Mouse (Mus musculus) lung, adult 2 months (tissue): ENCODE data around the gene Stk4. TPM values are rescaled to one million over a fixed set of nuclear protein-coding genes. Genes with fewer than 3 reads are reported as not detected.

Source experiments
- DNase-seq: peaks from one replicate; pipeline ENCODE4 v3.0.0; 2022
- H3K4me1 ChIP-seq: fragments of 200-500 bp; 2 replicates; pipeline ENCODE4 v1.6.1; 2011; ENCODE audit warnings: low read length; ENCODE audit not compliant: control insufficient read depth, insufficient read depth
- H3K4me3 ChIP-seq: fragments of 200-500 bp; replicated peaks from 2 replicates; pipeline ENCODE3; 2011; ENCODE audit warnings: low read depth, mild to moderate bottlenecking, control low read depth, low read length; ENCODE audit errors: extremely low read depth
- CTCF ChIP-seq: fragments of 200-500 bp; IDR thresholded peaks from 2 replicates; pipeline ENCODE4 v1.5.1; 2011; ENCODE audit warnings: mild to moderate bottlenecking, low read length, control low read depth; ENCODE audit not compliant: insufficient read depth
- POLR2A ChIP-seq: fragments of 200-500 bp; IDR thresholded peaks from 2 replicates; pipeline ENCODE4 v1.6.1; 2011; ENCODE audit warnings: low read depth, mild to moderate bottlenecking, control low read depth, low read length, borderline replicate concordance; ENCODE audit errors: extremely low read depth
- WGBS: fragments of 180-500 bp; shearing (Covaris S2); methylation state at CpG from one replicate; pipeline ENCODE4 v1.1.7; 2018; 5-methylcytosine and 5-hydroxymethylcytosine counted together
- polyA plus RNA-seq: library from polyadenylated mRNA; depleted of rRNA; stranded (reverse); fragments of >200 nt; gene quantifications from 2 replicates; pipeline ENCODE4 v1.2.3, GENCODE M21; 2012; rRNA removed

The Stk4 gene
- 22.0 and 31.3 TPM in 2 replicates for polyA plus RNA-seq

DNA sequence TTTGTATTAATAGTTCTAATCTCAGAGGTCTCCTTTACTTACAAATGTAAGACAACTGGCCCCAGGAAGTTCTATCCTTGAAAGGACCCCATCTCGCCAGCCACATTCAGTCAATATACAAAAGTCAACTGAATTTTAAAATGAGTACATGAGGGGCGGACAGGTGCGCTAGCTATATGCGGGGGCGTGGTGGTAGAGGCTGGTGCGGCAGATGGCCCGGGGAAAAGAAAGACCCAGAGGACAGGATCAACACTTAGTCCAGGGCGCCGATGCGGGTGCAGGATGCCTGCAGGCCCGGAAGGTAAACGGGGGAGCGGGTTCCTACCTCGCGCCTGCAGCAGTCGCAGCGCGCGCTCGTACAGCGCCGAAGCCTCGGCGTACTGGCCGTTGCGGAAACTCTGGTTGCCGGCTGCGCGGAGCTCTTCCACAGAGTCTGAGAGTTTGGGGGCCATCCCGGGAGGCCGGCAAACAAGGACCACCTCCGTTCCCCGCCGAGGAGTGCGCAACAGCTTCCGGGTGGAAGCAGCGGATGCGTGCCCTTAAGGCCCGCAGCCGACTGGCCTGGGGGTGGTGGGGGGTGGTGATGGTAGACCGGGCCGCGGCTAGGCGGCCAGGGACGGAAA lies at the start of gene Stk4:
Gene Stk4 (plus strand): TSS at position 181 of the 623 bp plus-strand sequence.
- peaks cover 6% of the 10 kb centered on the region for H3K4me1 ChIP-seq
- TF ChIP-seq POLR2A (no peak), CTCF (no peak)
- under 1% methylated on average over 45 of the region's 45 CpGs for WGBS
- DNase-seq, result no peak
- peak within 1 kb of the TSS; percentile 79 for H3K4me3 ChIP-seq

DNA sequence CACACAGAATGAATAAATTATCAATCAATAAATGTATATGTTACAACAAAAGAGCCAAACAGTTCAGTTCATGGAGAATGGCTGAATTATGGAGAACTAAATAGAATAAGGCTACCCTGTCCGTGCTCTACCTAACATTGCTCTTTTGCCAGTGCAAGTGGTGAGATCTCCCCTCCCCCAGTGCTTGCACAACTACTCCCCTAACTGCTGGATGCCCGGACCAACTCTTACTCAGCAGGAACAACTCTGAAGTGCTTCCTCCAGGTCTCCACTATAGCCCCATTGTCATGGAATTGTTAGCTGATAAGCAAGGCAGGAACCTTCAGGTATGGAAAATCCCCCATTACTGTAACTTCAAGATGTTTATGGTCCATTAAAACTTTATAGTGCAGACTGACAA lies 48.0 kb upstream of the Stk4 start:
- Histone ChIP-seq H3K4me3 (no peak overlapping the region), H3K4me1 (no peaks in the 10 kb centered on the region)
- no peak for TF ChIP-seq CTCF
- no peak for TF ChIP-seq POLR2A
- 23% methylated on average over 2 of the region's 2 CpGs for WGBS
- DNase-seq, result no peak

DNA sequence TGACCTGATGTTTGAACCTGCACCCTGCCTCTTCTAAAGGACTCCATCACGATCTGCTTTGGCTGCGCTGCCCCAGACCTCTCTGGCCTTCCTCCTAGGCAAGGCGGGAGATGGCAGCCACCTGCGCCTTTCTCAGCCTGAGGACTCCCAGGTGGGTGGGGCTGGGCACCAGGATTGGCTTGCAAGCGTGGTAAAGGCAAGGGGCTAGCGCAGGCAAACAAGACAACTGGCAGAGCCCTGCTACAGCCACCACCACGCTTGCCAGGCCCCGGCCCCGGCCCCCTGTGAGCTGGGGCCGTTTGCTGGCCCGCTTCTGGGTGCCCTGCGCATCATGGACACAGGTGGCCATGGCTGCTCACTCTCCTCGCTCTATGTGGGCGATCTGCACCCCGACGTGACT lies 45.0 kb upstream of the Stk4 start, which contains the start of gene Pabpc1l:
Gene Pabpc1l (plus strand): TSS at position 301 of the 400 bp plus-strand sequence.
- no peak for TF ChIP-seq POLR2A
- no peak for TF ChIP-seq CTCF
- Histone ChIP-seq H3K4me3 (no peak within 1 kb of the TSS), H3K4me1 (no peaks in the 10 kb centered on the region)
- whole genome bisulfite sequencing, result 83% methylated on average over 16 of the region's 16 CpGs
- DNase-seq, result no peak

DNA sequence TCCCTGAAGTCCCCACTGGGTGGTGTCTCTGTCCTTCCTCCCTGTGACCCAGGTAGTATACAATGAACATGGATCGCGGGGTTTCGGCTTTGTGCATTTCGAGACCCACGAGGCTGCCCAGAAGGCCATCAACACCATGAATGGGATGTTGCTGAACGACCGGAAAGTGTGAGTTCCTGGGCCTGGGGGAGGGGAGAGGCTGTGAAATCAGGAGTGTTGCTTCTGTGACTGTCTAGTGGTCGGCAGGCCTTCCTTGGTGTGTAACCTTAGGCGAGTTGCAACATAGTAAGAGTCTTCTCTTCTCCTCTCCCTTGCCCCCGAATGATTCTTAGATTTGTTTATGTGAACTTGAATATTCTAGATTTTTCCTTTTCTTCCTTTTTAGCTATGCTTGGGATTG lies 39.0 kb upstream of the Stk4 start:
- no peak for DNase-seq
- no peak for TF ChIP-seq CTCF
- TF ChIP-seq POLR2A, result no peak
- WGBS, result 64% methylated on average over 10 of the region's 10 CpGs
- no peaks in the 10 kb centered on the region for H3K4me1 ChIP-seq
- H3K4me3 ChIP-seq, result no peak overlapping the region

DNA sequence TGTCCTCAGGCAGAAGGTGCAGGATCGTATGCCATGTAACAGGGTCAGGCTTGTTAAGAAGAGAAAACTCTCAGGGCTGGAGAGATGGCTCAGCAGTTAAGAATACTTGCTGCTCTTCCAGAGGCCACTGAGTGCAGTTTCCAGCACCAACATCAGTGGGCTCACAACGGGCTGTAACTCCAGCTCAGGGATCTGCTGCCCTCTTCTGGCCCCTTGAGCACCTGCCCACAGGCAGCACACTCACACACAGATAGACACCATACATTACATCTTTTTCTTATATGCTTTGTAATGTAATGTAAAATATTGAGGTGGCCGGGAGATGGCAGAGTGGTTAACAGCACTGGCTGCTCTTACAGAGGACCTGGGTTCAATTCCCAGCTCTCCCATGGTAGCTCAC lies 37.1 kb upstream of the Stk4 start:
- Histone ChIP-seq H3K4me3 (no peak overlapping the region), H3K4me1 (no peaks in the 10 kb centered on the region)
- DNase-seq, result no peak
- WGBS, result 89% methylated on average over 3 of the region's 3 CpGs
- TF ChIP-seq CTCF, result no peak
- no peak for TF ChIP-seq POLR2A

DNA sequence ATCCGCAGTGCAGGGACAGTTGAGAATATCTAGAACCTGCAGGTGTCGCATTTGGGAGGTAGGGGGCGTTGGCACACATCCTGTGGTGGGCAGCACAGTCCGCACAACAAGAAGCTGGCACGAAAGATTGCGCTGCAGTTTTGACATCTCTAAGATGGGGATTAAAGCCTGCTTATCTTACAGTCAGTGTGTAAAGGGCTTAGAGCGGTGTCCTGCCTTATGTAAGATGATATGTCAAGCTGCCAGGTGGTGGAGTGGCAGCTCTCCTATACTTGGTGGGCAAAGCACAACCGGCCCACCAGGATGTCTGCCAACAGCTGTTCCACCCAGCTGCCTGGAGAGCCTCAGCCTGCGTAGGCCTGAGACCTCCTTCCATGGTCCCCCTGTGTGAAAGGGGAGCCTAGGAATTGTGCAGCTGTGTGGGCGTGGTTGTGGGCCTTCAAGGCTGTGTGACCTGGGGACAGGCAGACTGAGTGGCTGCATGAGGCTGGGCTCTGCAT lies 33.6 kb upstream of the Stk4 start:
- DNase-seq, result no peak
- 57% methylated on average over 10 of the region's 10 CpGs for WGBS
- H3K4me1 ChIP-seq, result no peaks in the 10 kb centered on the region
- no peak for TF ChIP-seq CTCF
- no peak overlapping the region for H3K4me3 ChIP-seq

DNA sequence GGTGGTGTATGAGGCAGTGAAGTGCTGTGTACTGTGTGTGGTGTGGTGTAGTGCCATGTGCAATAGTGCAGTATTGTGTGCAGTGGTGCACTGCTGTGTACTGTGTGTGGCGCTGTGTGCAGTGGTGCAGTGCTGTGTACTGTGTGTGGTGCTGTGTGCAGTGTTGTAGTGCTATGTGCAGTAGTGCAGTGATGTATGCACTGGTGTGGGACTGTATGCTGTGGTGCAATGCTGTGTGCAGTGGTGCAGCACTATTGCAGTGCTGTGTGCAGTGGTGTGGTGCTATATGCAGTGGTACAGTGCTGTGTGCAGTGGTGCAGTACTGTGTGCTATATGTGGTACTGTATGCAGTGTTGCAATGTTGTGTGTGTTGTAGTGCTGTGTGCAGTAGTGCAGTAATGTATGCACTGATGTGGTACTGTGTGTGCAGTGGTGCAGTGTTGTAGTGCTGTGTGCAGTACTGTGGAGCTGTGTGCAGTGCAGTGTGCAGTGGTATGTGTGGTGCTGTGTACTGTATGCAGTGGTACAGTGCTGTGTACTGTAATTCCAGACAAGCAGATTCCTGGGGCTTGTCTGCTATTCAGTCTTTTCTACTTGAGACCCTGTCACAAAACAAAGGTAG lies 31.6 kb upstream of the Stk4 start:
- TF ChIP-seq CTCF (no peak), POLR2A (no peak)
- no peak for DNase-seq
- 96% methylated on average over 1 of the region's 1 CpGs for WGBS
- Histone ChIP-seq H3K4me1 (no peaks in the 10 kb centered on the region), H3K4me3 (no peak overlapping the region)

DNA sequence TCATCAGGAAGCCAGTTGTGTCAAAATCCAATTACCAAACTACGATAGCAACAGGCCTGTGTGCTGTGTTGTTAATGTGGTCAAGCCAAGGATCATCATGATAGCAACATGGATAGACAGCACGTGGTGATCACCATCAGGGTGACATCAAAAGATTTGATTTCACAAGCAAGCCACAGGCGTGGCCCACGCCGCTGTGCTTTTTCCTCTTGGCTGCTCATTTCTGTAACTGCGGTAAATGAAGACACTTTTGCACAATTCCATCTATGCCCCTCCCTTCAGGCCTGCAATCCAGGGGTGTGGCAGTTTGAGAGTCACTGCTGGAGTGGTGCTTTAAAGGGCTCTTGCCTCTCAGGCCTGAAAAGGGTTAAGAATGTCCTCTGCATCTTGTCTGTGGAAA lies 29.2 kb upstream of the Stk4 start:
- 76% methylated on average over 6 of the region's 6 CpGs for WGBS
- no peak overlapping the region for H3K4me3 ChIP-seq
- DNase-seq, result no peak
- H3K4me1 ChIP-seq, result no peaks in the 10 kb centered on the region
- TF ChIP-seq CTCF (no peak), POLR2A (no peak)

DNA sequence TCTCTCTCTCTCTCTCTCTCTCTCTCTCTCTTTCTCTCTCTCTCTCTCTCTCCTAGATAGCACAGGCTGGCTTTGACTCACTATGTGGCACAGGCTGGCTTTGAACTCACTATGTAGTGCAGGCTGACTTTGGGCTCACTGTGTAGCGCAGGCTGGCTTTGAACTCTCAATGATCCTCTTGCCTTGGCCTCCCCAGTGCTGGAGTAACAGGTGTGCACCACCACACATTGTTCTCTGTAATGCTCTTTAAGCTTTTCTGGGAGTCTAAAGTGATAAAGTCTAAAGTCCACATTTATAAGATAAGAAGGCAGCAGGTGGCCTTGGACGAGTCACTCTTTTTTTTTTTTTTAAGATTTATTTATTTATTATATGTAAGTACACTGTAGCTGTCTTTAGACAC lies 28.6 kb upstream of the Stk4 start:
- WGBS, result 85% methylated on average over 2 of the region's 2 CpGs
- no peak for DNase-seq
- Histone ChIP-seq H3K4me3 (no peak overlapping the region), H3K4me1 (no peaks in the 10 kb centered on the region)
- TF ChIP-seq POLR2A (no peak), CTCF (no peak)

DNA sequence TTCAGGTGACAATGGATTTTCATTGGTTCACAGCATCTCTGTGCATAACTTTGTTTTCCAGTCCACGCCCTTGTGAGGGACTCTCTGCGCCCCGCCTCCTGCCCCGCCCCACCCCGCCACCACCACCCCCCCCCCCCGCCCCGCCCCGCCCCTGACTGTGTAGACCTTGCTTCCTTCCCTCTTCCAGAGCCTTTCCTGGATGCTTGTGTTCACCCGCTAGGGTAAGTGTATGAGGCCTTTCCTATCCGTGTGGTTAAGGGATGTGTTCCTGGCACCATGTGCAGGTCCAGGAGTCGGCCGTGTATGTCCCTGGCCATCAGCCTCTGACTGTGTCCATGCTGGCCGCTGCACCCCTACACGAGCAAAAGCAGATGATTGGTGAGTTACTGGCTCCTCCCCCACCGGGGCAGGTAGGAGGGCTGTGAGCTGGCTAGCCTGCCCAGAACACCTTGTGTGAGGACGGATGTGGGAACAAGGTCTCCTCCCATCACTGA lies 22.9 kb upstream of the Stk4 start:
- H3K4me1 ChIP-seq, result no peaks in the 10 kb centered on the region
- DNase-seq, result peak; percentile 51
- no peak for TF ChIP-seq POLR2A
- no peak for TF ChIP-seq CTCF
- WGBS, result 6% methylated on average over 13 of the region's 16 CpGs
- peak overlapping the region; percentile 36 for H3K4me3 ChIP-seq
